Mouse (Mus musculus): ENCODE measurements at regions not wholly inside any gene's neighbourhood (a gene's known extent, or its start where the extent isn't known, plus 50 kb on each side); places are given as distances from the start of the nearest gene placed in this dataset.

GRCm38 (mm10) chr3:148363331-148363730 lies 627.0 kb downstream of the Adgrl2 start:
- H3K79me3 ChIP-seq (ENCODE audit: low read depth) = no peaks in the 10 kb centered on the region
- no peaks in the 10 kb centered on the region for H3K27me3 ChIP-seq (ENCODE audit: control insufficient read depth, insufficient read depth, insufficient read length)
- TF ChIP-seq USF1 (IDR thresholded peaks at IDR 0.05; ENCODE audit: low read depth) (no peak), MAX (IDR thresholded peaks at IDR 0.05) (no peak), FOSL1 (IDR thresholded peaks at IDR 0.05; ENCODE audit: insufficient read depth, low read length, poor library complexity, severe bottlenecking) (no peak), CTCF (IDR thresholded peaks at IDR 0.05; ENCODE audit: control insufficient read depth, insufficient read depth, insufficient read length) (no peak), MYOD1 (IDR thresholded peaks at IDR 0.05; ENCODE audit: control insufficient read depth, insufficient read length, low read depth) (no peak)
- no peaks in the 10 kb centered on the region for H3K36me3 ChIP-seq (ENCODE audit: control insufficient read depth, insufficient read depth)
- H3K4me3 ChIP-seq (ENCODE audit: insufficient read depth, poor library complexity, severe bottlenecking) = no peak overlapping the region
- no peak overlapping the region for H3ac ChIP-seq (ENCODE audit: control insufficient read depth, insufficient read length, low read depth)
- no peaks in the 10 kb centered on the region for H3K79me2 ChIP-seq (ENCODE audit: control insufficient read depth, insufficient read depth)

GRCm38 (mm10) chr3:148362453-148362864 lies 627.9 kb downstream of the Adgrl2 start:
- no peaks in the 10 kb centered on the region for H3K79me3 ChIP-seq (ENCODE audit: low read depth)
- TF ChIP-seq CEBPB (IDR thresholded peaks at IDR 0.05; ENCODE audit: low read depth) (no peak), CTCF (IDR thresholded peaks at IDR 0.05; ENCODE audit: control insufficient read depth, insufficient read depth, insufficient read length) (no peak), MYOD1 (IDR thresholded peaks at IDR 0.05; ENCODE audit: control insufficient read depth, insufficient read length, low read depth) (no peak), MAX (IDR thresholded peaks at IDR 0.05) (no peak), MYOG (IDR thresholded peaks at IDR 0.05; ENCODE audit: control insufficient read depth, extremely low read depth, insufficient read length) (no peak), FOSL1 (IDR thresholded peaks at IDR 0.05; ENCODE audit: insufficient read depth, low read length, poor library complexity, severe bottlenecking) (no peak), USF1 (IDR thresholded peaks at IDR 0.05; ENCODE audit: low read depth) (no peak)
- H3K36me3 ChIP-seq (ENCODE audit: control insufficient read depth, insufficient read depth) = no peaks in the 10 kb centered on the region
- no peak overlapping the region for H3ac ChIP-seq (ENCODE audit: control insufficient read depth, insufficient read length, low read depth)
- H3K4me3 ChIP-seq (ENCODE audit: insufficient read depth, poor library complexity, severe bottlenecking) = no peak overlapping the region
- no peaks in the 10 kb centered on the region for H3K79me2 ChIP-seq (ENCODE audit: control insufficient read depth, insufficient read depth)
- no peaks in the 10 kb centered on the region for H3K27me3 ChIP-seq (ENCODE audit: control insufficient read depth, insufficient read depth, insufficient read length)

GRCm38 (mm10) chr3:148343633-148344361 lies 646.6 kb downstream of the Adgrl2 start:
- Histone ChIP-seq H3K79me3 (ENCODE audit: low read depth) (no peaks in the 10 kb centered on the region), H3K36me3 (ENCODE audit: control insufficient read depth, insufficient read depth) (no peaks in the 10 kb centered on the region), H3K79me2 (ENCODE audit: control insufficient read depth, insufficient read depth) (no peaks in the 10 kb centered on the region), H3ac (ENCODE audit: control insufficient read depth, insufficient read length, low read depth) (no peak overlapping the region), H3K4me3 (ENCODE audit: insufficient read depth, poor library complexity, severe bottlenecking) (no peak overlapping the region), H3K27me3 (ENCODE audit: control insufficient read depth, insufficient read depth, insufficient read length) (no peaks in the 10 kb centered on the region)
- TF ChIP-seq MAX (IDR thresholded peaks at IDR 0.05) = no peak
- no peak for TF ChIP-seq CTCF (IDR thresholded peaks at IDR 0.05; ENCODE audit: control insufficient read depth, insufficient read depth, insufficient read length)
- TF ChIP-seq MYOG (IDR thresholded peaks at IDR 0.05; ENCODE audit: control insufficient read depth, extremely low read depth, insufficient read length) = no peak
- no peak for TF ChIP-seq CEBPB (IDR thresholded peaks at IDR 0.05; ENCODE audit: low read depth)

GRCm38 (mm10) chr3:148343256-148343632 lies 647.1 kb downstream of the Adgrl2 start:
- TF ChIP-seq MAX (IDR thresholded peaks at IDR 0.05) = no peak
- no peak for TF ChIP-seq FOSL1 (IDR thresholded peaks at IDR 0.05; ENCODE audit: insufficient read depth, low read length, poor library complexity, severe bottlenecking)
- no peak for TF ChIP-seq CTCF (IDR thresholded peaks at IDR 0.05; ENCODE audit: control insufficient read depth, insufficient read depth, insufficient read length)
- no peak for TF ChIP-seq CEBPB (IDR thresholded peaks at IDR 0.05; ENCODE audit: low read depth)
- TF ChIP-seq MYOG (IDR thresholded peaks at IDR 0.05; ENCODE audit: control insufficient read depth, extremely low read depth, insufficient read length) = no peak
- no peak for TF ChIP-seq USF1 (IDR thresholded peaks at IDR 0.05; ENCODE audit: low read depth)
- no peak for TF ChIP-seq MYOD1 (IDR thresholded peaks at IDR 0.05; ENCODE audit: control insufficient read depth, insufficient read length, low read depth)
- no peaks in the 10 kb centered on the region for H3K36me3 ChIP-seq (ENCODE audit: control insufficient read depth, insufficient read depth)
- no peaks in the 10 kb centered on the region for H3K79me3 ChIP-seq (ENCODE audit: low read depth)
- no peak overlapping the region for H3ac ChIP-seq (ENCODE audit: control insufficient read depth, insufficient read length, low read depth)
- no peak overlapping the region for H3K4me3 ChIP-seq (ENCODE audit: insufficient read depth, poor library complexity, severe bottlenecking)
- no peaks in the 10 kb centered on the region for H3K27me3 ChIP-seq (ENCODE audit: control insufficient read depth, insufficient read depth, insufficient read length)
- no peaks in the 10 kb centered on the region for H3K79me2 ChIP-seq (ENCODE audit: control insufficient read depth, insufficient read depth)

- Histone ChIP-seq H3K79me2 (ENCODE audit: control insufficient read depth, insufficient read depth) (no peaks in the 10 kb centered on the region), H3K4me3 (ENCODE audit: insufficient read depth, poor library complexity, severe bottlenecking) (no peak overlapping the region), H3K79me3 (ENCODE audit: low read depth) (no peaks in the 10 kb centered on the region), H3K27me3 (ENCODE audit: control insufficient read depth, insufficient read depth, insufficient read length) (no peaks in the 10 kb centered on the region), H3ac (ENCODE audit: control insufficient read depth, insufficient read length, low read depth) (no peak overlapping the region), H3K36me3 (ENCODE audit: control insufficient read depth, insufficient read depth) (no peaks in the 10 kb centered on the region)
- TF ChIP-seq CTCF (IDR thresholded peaks at IDR 0.05; ENCODE audit: control insufficient read depth, insufficient read depth, insufficient read length) = no peak
- no peak for TF ChIP-seq FOSL1 (IDR thresholded peaks at IDR 0.05; ENCODE audit: insufficient read depth, low read length, poor library complexity, severe bottlenecking)
- no peak for TF ChIP-seq MYOG (IDR thresholded peaks at IDR 0.05; ENCODE audit: control insufficient read depth, extremely low read depth, insufficient read length)
- no peak for TF ChIP-seq CEBPB (IDR thresholded peaks at IDR 0.05; ENCODE audit: low read depth)
- no peak for TF ChIP-seq MYOD1 (IDR thresholded peaks at IDR 0.05; ENCODE audit: control insufficient read depth, insufficient read length, low read depth)
- no peak for TF ChIP-seq MAX (IDR thresholded peaks at IDR 0.05)
- TF ChIP-seq USF1 (IDR thresholded peaks at IDR 0.05; ENCODE audit: low read depth) = no peak
Observed at GRCm38 (mm10) chr3:148339258-148339657, 651.1 kb downstream of the Adgrl2 start.

GRCm38 (mm10) chr3:148336640-148337039 lies 653.7 kb downstream of the Adgrl2 start:
- Histone ChIP-seq H3K79me2 (ENCODE audit: control insufficient read depth, insufficient read depth) (no peaks in the 10 kb centered on the region), H3K27me3 (ENCODE audit: control insufficient read depth, insufficient read depth, insufficient read length) (no peaks in the 10 kb centered on the region), H3K4me3 (ENCODE audit: insufficient read depth, poor library complexity, severe bottlenecking) (no peak overlapping the region), H3K79me3 (ENCODE audit: low read depth) (no peaks in the 10 kb centered on the region), H3ac (ENCODE audit: control insufficient read depth, insufficient read length, low read depth) (no peak overlapping the region), H3K36me3 (ENCODE audit: control insufficient read depth, insufficient read depth) (no peaks in the 10 kb centered on the region)
- TF ChIP-seq CTCF (IDR thresholded peaks at IDR 0.05; ENCODE audit: control insufficient read depth, insufficient read depth, insufficient read length) (no peak), MYOG (IDR thresholded peaks at IDR 0.05; ENCODE audit: control insufficient read depth, extremely low read depth, insufficient read length) (no peak), CEBPB (IDR thresholded peaks at IDR 0.05; ENCODE audit: low read depth) (no peak), MAX (IDR thresholded peaks at IDR 0.05) (no peak), FOSL1 (IDR thresholded peaks at IDR 0.05; ENCODE audit: insufficient read depth, low read length, poor library complexity, severe bottlenecking) (no peak), MYOD1 (IDR thresholded peaks at IDR 0.05; ENCODE audit: control insufficient read depth, insufficient read length, low read depth) (no peak), USF1 (IDR thresholded peaks at IDR 0.05; ENCODE audit: low read depth) (no peak)
